Comparison of ENCODE assay signal across 14 mouse cellular contexts in the genomic region with DNA sequence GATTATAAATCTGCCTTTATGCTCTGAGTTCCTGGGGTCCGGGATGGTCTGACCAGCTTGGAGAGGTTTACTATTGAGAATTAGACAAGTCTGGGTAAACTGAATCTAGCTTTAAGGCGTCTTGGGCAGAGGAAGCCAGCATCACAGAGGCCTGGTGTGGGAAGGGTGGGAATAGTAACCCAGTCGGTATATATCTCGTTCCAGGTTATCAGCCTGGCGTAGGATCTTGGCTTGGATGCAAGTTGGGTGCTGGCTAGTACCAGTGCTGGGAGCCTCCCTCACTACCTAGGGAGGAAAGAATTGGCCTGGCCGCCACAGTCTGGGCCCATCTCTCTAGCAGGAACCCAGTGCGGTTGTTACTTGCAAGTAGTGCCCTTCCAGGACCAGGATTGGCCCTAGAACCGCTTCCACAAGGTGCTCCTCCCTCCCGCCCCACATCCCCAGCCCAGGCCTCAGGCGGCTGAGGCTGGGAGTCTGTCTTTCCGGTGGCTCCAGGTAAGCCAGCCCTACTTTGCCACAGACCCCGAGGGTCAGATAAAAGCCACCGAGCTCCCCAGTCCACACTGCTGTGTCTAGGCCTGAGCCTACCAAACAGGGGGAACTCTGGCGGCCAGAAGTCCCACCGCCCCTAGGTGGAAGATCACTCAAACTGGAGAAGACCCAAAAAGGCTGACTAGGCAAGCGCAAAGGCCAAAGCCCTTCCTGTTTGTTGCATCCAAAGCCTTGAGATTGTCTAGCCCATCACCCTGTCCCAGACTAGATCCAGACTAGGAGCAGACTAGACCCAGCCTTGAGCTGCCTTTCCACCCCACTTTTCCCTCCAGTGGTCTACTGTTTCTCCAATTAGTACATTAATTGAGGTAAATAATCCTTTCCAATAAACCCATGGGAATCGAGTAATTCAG. TPM values are rescaled to one million over a fixed set of nuclear protein-coding genes. Genes with fewer than 3 reads are reported as not detected.
DNase-seq lines count a peak whose midpoint lies in the region; ATAC-seq and TF ChIP-seq lines count a peak whose summit lies in the region.
"Had no signal": no experiment of that assay in that cellular context is flagged by ENCODE, and none has a peak within 500 bp of the region (broad histone marks: within the 10 kb centered on the region; RNA-seq: fewer than 3 reads in every experiment).

No protein-coding gene starts in this region.

- 39% methylated on average over 17 of the region's 17 CpGs for WGBS in heart, embryonic 15.5 days
- 11% methylated on average over 17 of the region's 17 CpGs for WGBS in limb, embryonic 10.5 days

- H3K4me1 ChIP-seq in heart, embryonic 15.5 days (replicated peaks), result peaks cover 42% of the 10 kb centered on the region
- H3K4me1 ChIP-seq in testis, adult 2 months (ENCODE audit: control insufficient read depth, insufficient read depth, low read length), result peaks cover 29% of the 10 kb centered on the region
- peaks cover 70% of the 10 kb centered on the region for H3K4me1 ChIP-seq in limb, embryonic 10.5 days

- H3K27ac ChIP-seq in heart, embryonic 15.5 days, result peak overlapping the region; percentile 43
- H3K27ac ChIP-seq in testis, adult 2 months (ENCODE audit: control insufficient read depth, insufficient read depth, low read depth, low read length), result no peak overlapping the region
- H3K27ac ChIP-seq in limb, embryonic 10.5 days, result no peak overlapping the region
- H3K27ac ChIP-seq: lung, embryonic 15.5 days had no signal

- H3K9ac ChIP-seq in heart, embryonic 15.5 days, result peak overlapping the region; percentile 40
- H3K9ac ChIP-seq: lung, embryonic 15.5 days had no signal

- DNase-seq in heart, adult 18-20 months, result no peak
- no peak for DNase-seq in testis, postnatal 14 days (ENCODE audit: low spot score)
- DNase-seq in limb, embryonic 10.5 days (ENCODE audit: low spot score), result peak; percentile 61
- DNase-seq in adrenal gland, adult 18-20 months (ENCODE audit: low spot score in 2 of 2), result no peak
- DNase-seq: cerebellum, adult 9-10 months; gastrocnemius, postnatal 14 days; thymus, postnatal 36 days had no signal

- no peaks in the 10 kb centered on the region for H3K36me3 ChIP-seq in heart, embryonic 15.5 days
- no peaks in the 10 kb centered on the region for H3K36me3 ChIP-seq in testis, adult 2 months (ENCODE audit: control insufficient read depth, insufficient read depth, low read length)
- no peaks in the 10 kb centered on the region for H3K36me3 ChIP-seq in limb, embryonic 10.5 days
- H3K36me3 ChIP-seq: lung, embryonic 15.5 days had no signal

- no peak for TF ChIP-seq CTCF in testis, adult 2 months (IDR thresholded peaks at IDR 0.05; ENCODE audit: control insufficient read depth, insufficient read depth, insufficient replicate concordance, low read depth, low read length)

- TF ChIP-seq POLR2A in testis, adult 2 months (IDR thresholded peaks at IDR 0.05; ENCODE audit: control insufficient read depth, low read depth, low read length), result no peak

- H3K27me3 ChIP-seq in heart, embryonic 15.5 days, result peaks cover 83% of the 10 kb centered on the region
- peaks cover 15% of the 10 kb centered on the region for H3K27me3 ChIP-seq in testis, adult 2 months (ENCODE audit: control insufficient read depth, insufficient read depth, low read length)
- peaks cover 94% of the 10 kb centered on the region for H3K27me3 ChIP-seq in limb, embryonic 10.5 days (ENCODE audit: low read depth, poor library complexity, severe bottlenecking)

- peak overlapping the region; percentile 78 for H3K4me2 ChIP-seq in heart, embryonic 15.5 days
- H3K4me2 ChIP-seq: lung, embryonic 15.5 days had no signal

- H3K4me3 ChIP-seq in heart, embryonic 15.5 days, result peak overlapping the region; percentile 48
- H3K4me3 ChIP-seq in testis, adult 2 months (ENCODE audit: control insufficient read depth, low read depth, low read length), result peak overlapping the region; percentile 67
- peak overlapping the region; percentile 48; the same call in 1 of the 2 replicates for H3K4me3 ChIP-seq in limb, embryonic 10.5 days

- ATAC-seq in heart, embryonic 15.5 days (replicated peaks; ENCODE audit: insufficient number of reproducible peaks, insufficient read depth, low FRiP score, low read depth), result no peak
- no peak for ATAC-seq in frontal cortex, adult (ENCODE audit: low TSS enrichment)
- ATAC-seq: inflammation-experienced regulatory T-cells, adult 6 months had no signal

- no peaks in the 10 kb centered on the region for H3K9me3 ChIP-seq in heart, embryonic 15.5 days (replicated peaks)
- H3K9me3 ChIP-seq in limb, embryonic 10.5 days (replicated peaks), result no peaks in the 10 kb centered on the region
- H3K9me3 ChIP-seq: lung, embryonic 15.5 days had no signal

RNA-seq across cellular contexts. Expression of a gene that starts 2.5 kb away (rescaled TPM):
- 11.4 and 13.9 TPM in 2 replicates for polyA plus RNA-seq in heart, embryonic 15.5 days (2015; fragmentation: Nextera tagmentation; extraction: Ambion mirVana)
- not detected for total RNA-seq in heart, adult 18-20 months (2021)
- polyA plus RNA-seq in testis, adult 2 months (2012; rRNA removed), result 0.15 and 0.38 TPM in 2 replicates
- 3.3 and 8.5 TPM in 2 replicates for polyA plus RNA-seq in limb, embryonic 10.5 days (2016; fragmentation: Nextera tagmentation; extraction: Ambion mirVana)
- 1 to 10 TPM; 6.7 to 9.4 TPM for total RNA-seq in adrenal gland, adult 18-20 months (2021)
- total RNA-seq: gastrocnemius, postnatal 14 days; left cerebral cortex, adult 8-10 months had no signal
- polyA plus RNA-seq: inflammation-experienced regulatory T-cells, adult 6 months; spleen, adult 2 months had no signal

RNA-seq across cellular contexts. Expression of a gene that starts 28.7 kb away (rescaled TPM):
- 8.9 and 10.0 TPM in 2 replicates for polyA plus RNA-seq in heart, embryonic 15.5 days (2015; fragmentation: Nextera tagmentation; extraction: Ambion mirVana)
- total RNA-seq in heart, adult 18-20 months (2021), result 10 to 100 TPM; 48.5 to 51.8 TPM
- 3.1 and 5.5 TPM in 2 replicates for polyA plus RNA-seq in testis, adult 2 months (2012; rRNA removed)
- polyA plus RNA-seq in limb, embryonic 10.5 days (2016; fragmentation: Nextera tagmentation; extraction: Ambion mirVana), result 11.2 and 12.4 TPM in 2 replicates
- total RNA-seq in adrenal gland, adult 18-20 months (2021), result 10 to 100 TPM; 48.5 to 62.8 TPM
